Mouse (Mus musculus): Measurements from ENCODE around the gene Rgs8. TPM values are rescaled to one million over a fixed set of nuclear protein-coding genes. Genes with fewer than 3 reads are reported as not detected.

Gene Rgs8
- polyA plus RNA-seq, 1 experiment from 2014 or later = not detected

DNA sequence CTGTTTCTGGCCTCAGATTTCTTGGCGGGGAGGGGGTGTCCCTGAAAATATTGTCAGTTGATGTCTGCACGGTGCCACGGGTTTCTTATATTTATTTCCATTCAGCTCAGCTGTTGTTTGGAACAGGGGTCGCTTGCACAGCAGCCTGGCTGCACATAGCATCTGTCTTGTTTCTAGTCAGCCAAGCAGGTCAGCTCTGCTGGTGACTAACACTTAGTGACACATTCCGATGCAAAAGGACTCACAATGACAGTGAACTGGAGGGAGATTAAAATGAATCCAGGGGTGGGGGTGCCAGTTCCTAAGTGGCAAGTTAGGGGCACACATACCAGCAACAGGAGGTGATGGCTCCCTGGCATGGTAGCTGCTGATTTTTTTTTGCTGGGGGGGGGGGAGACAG, 849 bp downstream of the Rgs8 start:
- no peaks in the 10 kb centered on the region for H3K36me3 ChIP-seq (ENCODE audit: control insufficient read depth, insufficient read depth)
- H3K4me2 ChIP-seq (ENCODE audit: low read depth, low read length) = no peak overlapping the region
- H3K27ac ChIP-seq (ENCODE audit: low read length) = no peak overlapping the region
- peaks cover 17% of the 10 kb centered on the region for H3K27me3 ChIP-seq (ENCODE audit: control insufficient read depth, insufficient read depth, low read depth, low read length)
- H3K4me1 ChIP-seq (ENCODE audit: control insufficient read depth, low read depth, low read length) = no peaks in the 10 kb centered on the region
- no peak overlapping the region for H3K9ac ChIP-seq (ENCODE audit: low read depth, low read length)
- H3K9me3 ChIP-seq (replicated peaks; ENCODE audit: control insufficient read depth, low read length) = no peaks in the 10 kb centered on the region
- no peak overlapping the region for H3K4me3 ChIP-seq (ENCODE audit: low read depth, low read length)
- ATAC-seq (ENCODE audit: low read depth) = no peak
- WGBS (ENCODE audit: insufficient replicate concordance) = 17% methylated on average over 5 of the region's 5 CpGs

DNA sequence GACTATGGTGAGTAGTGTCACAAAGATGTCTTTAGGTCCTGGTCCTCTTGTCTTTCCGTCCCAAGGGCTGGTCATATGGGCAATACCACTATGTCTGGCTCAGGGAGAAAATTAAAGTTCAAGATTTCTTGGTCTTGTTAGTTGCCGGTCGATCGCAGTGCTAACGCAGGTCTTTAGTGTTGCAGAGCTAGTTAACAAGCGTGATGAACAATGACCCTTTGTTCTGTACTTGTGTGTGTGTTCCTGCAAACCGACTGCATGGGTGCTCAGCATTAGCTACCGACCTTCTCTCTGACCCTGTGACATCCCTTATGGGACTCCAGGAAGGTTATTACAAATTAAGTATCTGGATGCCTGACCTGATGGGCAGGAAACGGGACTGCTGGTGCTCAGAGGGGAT, 6.8 kb downstream of the Rgs8 start:
- no peaks in the 10 kb centered on the region for H3K4me1 ChIP-seq (ENCODE audit: control insufficient read depth, low read depth, low read length)
- H3K9ac ChIP-seq (ENCODE audit: low read depth, low read length) = no peak overlapping the region
- no peak overlapping the region for H3K27ac ChIP-seq (ENCODE audit: low read length)
- no peak overlapping the region for H3K4me2 ChIP-seq (ENCODE audit: low read depth, low read length)
- no peaks in the 10 kb centered on the region for H3K36me3 ChIP-seq (ENCODE audit: control insufficient read depth, insufficient read depth)
- no peaks in the 10 kb centered on the region; the same call in 1 of the 2 replicates for H3K27me3 ChIP-seq (ENCODE audit: control insufficient read depth, insufficient read depth, low read depth, low read length)
- no peak overlapping the region for H3K4me3 ChIP-seq (ENCODE audit: low read depth, low read length)
- WGBS (ENCODE audit: insufficient replicate concordance) = 55% methylated on average over 9 of the region's 9 CpGs
- ATAC-seq (ENCODE audit: low read depth) = no peak
- no peaks in the 10 kb centered on the region for H3K9me3 ChIP-seq (replicated peaks; ENCODE audit: control insufficient read depth, low read length)

DNA sequence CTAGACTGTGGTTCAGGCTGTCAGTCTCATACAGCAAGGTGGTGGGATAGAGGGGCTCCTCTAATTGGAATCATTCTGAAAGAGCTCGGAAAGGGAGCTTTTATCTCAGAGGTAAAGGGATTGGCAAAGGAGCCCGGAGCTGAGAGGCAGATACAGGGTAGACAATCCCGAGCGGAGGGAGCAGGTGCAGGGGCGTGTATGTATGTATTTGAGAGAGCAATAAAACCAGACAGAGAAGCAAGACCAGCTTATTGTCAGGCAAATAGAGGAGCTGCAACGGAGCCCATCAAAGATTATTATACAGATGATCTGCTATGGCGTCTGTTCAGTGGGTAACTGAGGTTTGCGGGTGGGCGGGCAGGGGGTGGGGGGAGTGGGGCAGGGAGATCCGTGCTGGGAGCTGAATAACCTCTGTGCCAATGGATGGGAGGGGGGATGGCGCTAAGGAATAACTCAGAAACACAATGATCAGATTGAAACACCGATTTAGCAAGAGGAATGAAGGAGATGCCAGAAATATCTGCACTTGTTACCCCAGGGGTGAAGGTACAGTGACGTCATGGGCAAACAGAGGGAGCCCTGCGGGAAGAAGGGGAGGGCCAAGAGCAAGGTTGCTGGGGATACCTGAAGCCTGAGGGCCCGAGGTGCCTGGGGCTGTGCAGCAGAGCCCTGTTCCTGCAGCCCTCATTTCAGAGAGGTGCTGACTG, 8.3 kb downstream of the Rgs8 start:
- 34% methylated on average over 15 of the region's 15 CpGs for WGBS (ENCODE audit: insufficient replicate concordance)
- no peak overlapping the region for H3K27ac ChIP-seq (ENCODE audit: low read length)

DNA sequence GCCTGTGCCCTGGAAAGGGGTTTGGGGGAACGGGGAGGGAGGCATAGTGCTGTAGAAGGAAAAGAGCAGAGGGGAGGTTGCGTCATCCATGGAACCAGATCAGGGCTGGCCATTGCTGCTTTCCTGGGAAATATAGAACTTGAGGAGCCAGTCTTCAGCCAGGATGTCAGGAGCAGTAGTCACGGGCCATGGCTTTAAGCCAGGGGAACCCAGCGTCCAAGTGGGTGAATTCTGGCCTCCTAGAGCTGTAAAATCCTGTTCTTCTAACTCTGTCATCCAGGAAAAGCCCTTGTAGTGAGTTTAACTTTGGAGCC, 8.8 kb downstream of the Rgs8 start:
- no peak overlapping the region; the same call in 1 of the 2 replicates for H3K4me2 ChIP-seq (ENCODE audit: low read depth, low read length)
- no peak overlapping the region for H3K9ac ChIP-seq (ENCODE audit: low read depth, low read length)
- H3K27ac ChIP-seq (ENCODE audit: low read length) = no peak overlapping the region
- H3K36me3 ChIP-seq (ENCODE audit: control insufficient read depth, insufficient read depth) = no peaks in the 10 kb centered on the region
- no peak overlapping the region for H3K4me3 ChIP-seq (ENCODE audit: low read depth, low read length)
- H3K27me3 ChIP-seq (ENCODE audit: control insufficient read depth, insufficient read depth, low read depth, low read length) = no peaks in the 10 kb centered on the region; the same call in 1 of the 2 replicates
- ATAC-seq (ENCODE audit: low read depth) = no peak
- H3K9me3 ChIP-seq (replicated peaks; ENCODE audit: control insufficient read depth, low read length) = no peaks in the 10 kb centered on the region
- WGBS (ENCODE audit: insufficient replicate concordance) = 33% methylated on average over 4 of the region's 4 CpGs
- no peaks in the 10 kb centered on the region for H3K4me1 ChIP-seq (ENCODE audit: control insufficient read depth, low read depth, low read length)

More for the DNA sequence above, 8.3 kb downstream of the Rgs8 start:
- peak; percentile 63 for ATAC-seq (ENCODE audit: low read depth)
- H3K27me3 ChIP-seq (ENCODE audit: control insufficient read depth, insufficient read depth, low read depth, low read length) = no peaks in the 10 kb centered on the region; the same call in 1 of the 2 replicates
- no peak overlapping the region; the same call in 1 of the 2 replicates for H3K4me2 ChIP-seq (ENCODE audit: low read depth, low read length)
- H3K4me3 ChIP-seq (ENCODE audit: low read depth, low read length) = no peak overlapping the region
- H3K9me3 ChIP-seq (replicated peaks; ENCODE audit: control insufficient read depth, low read length) = no peaks in the 10 kb centered on the region
- H3K36me3 ChIP-seq (ENCODE audit: control insufficient read depth, insufficient read depth) = no peaks in the 10 kb centered on the region
- H3K9ac ChIP-seq (ENCODE audit: low read depth, low read length) = no peak overlapping the region
- H3K4me1 ChIP-seq (ENCODE audit: control insufficient read depth, low read depth, low read length) = no peaks in the 10 kb centered on the region

DNA sequence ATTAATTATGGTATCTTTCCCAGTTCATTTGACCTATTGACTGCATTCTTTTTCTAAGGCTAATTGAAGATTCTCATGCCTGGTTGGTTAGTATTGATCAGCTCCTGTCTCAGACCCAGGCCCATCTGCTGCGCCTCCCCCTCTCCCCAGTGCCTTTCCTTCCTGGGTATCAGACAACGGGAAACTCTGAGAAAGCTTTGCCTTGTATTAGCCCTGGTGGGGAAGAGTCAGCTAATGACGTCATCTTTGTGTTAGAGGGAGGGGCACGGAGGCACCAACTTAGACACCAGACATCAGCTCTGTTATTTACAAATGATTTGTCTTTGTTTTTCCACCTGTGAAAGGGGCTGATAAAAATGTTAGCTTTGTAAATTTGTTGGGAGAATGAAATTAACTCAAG, 9.5 kb downstream of the Rgs8 start:
- 25% methylated on average over 4 of the region's 4 CpGs for WGBS (ENCODE audit: insufficient replicate concordance)
- H3K27me3 ChIP-seq (ENCODE audit: control insufficient read depth, insufficient read depth, low read depth, low read length) = no peaks in the 10 kb centered on the region; the same call in 1 of the 2 replicates
- no peak overlapping the region for H3K9ac ChIP-seq (ENCODE audit: low read depth, low read length)

DNA sequence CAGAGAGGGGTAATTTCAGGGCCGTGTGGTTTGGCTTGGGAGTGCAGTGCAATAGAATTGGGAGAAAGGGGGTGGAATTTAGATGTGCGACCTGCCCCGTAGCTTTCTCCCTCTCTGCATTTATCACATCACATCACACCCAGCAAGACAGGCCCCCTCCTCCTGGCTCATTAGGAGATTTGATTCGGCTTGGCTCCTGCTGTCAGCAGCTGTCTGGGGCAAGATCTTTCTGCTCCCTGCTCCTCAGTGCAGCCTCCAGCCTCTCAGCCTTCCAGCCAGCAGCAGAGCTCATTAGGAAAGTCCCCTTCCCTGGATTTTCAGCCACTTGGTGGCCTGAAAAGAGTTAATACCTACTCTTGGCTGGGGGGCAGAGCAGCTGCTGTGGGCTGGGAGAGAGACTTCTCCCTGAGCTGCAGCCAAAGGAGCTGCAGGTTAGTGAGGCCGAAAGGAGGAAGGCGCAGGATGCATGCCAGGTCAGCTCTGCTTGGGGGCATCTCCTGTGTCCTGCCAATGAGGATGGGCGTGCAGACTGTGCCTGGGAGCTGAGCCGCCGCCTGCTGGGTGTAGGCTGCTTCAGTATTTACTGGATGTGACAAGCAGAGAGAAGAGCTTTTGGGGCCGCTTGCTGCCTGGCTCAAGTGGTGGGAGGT, 12.4 kb downstream of the Rgs8 start:
- ATAC-seq (ENCODE audit: low read depth) = no peak
- Histone ChIP-seq H3K9ac (ENCODE audit: low read depth, low read length) (no peak overlapping the region), H3K4me2 (ENCODE audit: low read depth, low read length) (no peak overlapping the region), H3K27me3 (ENCODE audit: control insufficient read depth, insufficient read depth, low read depth, low read length) (no peaks in the 10 kb centered on the region; the same call in 1 of the 2 replicates), H3K36me3 (ENCODE audit: control insufficient read depth, insufficient read depth) (no peaks in the 10 kb centered on the region), H3K27ac (ENCODE audit: low read length) (no peak overlapping the region), H3K9me3 (replicated peaks; ENCODE audit: control insufficient read depth, low read length) (no peaks in the 10 kb centered on the region), H3K4me1 (ENCODE audit: control insufficient read depth, low read depth, low read length) (no peaks in the 10 kb centered on the region; the same call in 1 of the 2 replicates), H3K4me3 (ENCODE audit: low read depth, low read length) (no peak overlapping the region)
- WGBS (ENCODE audit: insufficient replicate concordance) = 16% methylated on average over 10 of the region's 10 CpGs

More for the DNA sequence above, 9.5 kb downstream of the Rgs8 start:
- Histone ChIP-seq H3K27ac (ENCODE audit: low read length) (no peak overlapping the region), H3K36me3 (ENCODE audit: control insufficient read depth, insufficient read depth) (no peaks in the 10 kb centered on the region), H3K4me3 (ENCODE audit: low read depth, low read length) (no peak overlapping the region), H3K4me1 (ENCODE audit: control insufficient read depth, low read depth, low read length) (no peaks in the 10 kb centered on the region), H3K4me2 (ENCODE audit: low read depth, low read length) (no peak overlapping the region), H3K9me3 (replicated peaks; ENCODE audit: control insufficient read depth, low read length) (no peaks in the 10 kb centered on the region)
- no peak for ATAC-seq (ENCODE audit: low read depth)

DNA sequence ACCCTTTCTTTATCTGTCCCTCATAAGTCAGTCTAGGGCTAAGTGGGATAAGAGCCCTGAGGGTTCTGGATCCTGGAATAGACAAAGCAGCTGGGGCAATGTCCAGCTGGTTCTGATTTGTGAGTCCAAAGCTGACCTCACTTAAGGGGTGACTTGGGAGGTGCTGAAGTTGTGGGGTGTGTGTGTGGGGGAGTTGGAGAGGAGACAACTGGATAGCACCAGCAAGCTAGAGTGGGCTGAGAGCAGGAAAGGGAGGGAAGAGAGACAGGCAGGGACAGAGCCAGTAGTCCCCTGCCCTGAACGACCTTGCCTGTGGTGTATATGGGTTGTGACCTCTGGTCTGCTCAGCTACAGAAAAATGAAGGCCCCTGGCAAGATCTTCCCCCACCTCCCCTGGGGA, 13.4 kb downstream of the Rgs8 start:
- ATAC-seq (ENCODE audit: low read depth) = no peak
- 12% methylated on average over 1 of the region's 1 CpGs for WGBS (ENCODE audit: insufficient replicate concordance)

DNA sequence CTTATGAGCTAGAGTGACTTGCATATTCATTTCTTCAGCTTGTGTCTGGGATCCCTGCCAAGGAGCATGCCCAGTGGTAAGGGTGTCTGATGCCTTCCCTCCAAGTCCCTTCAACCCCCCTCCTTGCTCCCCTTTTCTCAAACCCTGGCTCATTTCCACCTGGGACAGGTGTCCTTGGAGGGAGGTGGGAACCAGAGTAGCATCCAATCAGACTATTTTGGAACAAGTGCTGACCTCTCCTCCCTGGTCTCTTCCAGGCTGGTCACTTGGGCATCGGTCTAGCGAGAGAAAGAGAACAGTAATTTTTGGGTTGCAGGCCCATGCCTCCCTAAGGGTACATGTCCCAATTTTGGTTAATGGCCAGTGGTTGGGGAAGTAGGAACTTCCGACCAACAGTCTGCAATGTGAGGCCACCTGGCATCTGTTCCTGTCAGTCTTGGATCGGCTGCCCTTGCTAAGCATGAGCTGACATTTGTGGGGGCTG, 14.5 kb downstream of the Rgs8 start:
- Histone ChIP-seq H3K9ac (ENCODE audit: low read depth, low read length) (no peak overlapping the region), H3K4me2 (ENCODE audit: low read depth, low read length) (no peak overlapping the region), H3K27me3 (ENCODE audit: control insufficient read depth, insufficient read depth, low read depth, low read length) (no peaks in the 10 kb centered on the region; the same call in 1 of the 2 replicates), H3K4me1 (ENCODE audit: control insufficient read depth, low read depth, low read length) (no peaks in the 10 kb centered on the region; the same call in 1 of the 2 replicates), H3K9me3 (replicated peaks; ENCODE audit: control insufficient read depth, low read length) (no peaks in the 10 kb centered on the region), H3K36me3 (ENCODE audit: control insufficient read depth, insufficient read depth) (no peaks in the 10 kb centered on the region), H3K27ac (ENCODE audit: low read length) (no peak overlapping the region), H3K4me3 (ENCODE audit: low read depth, low read length) (no peak overlapping the region)
- 36% methylated on average over 4 of the region's 4 CpGs for WGBS (ENCODE audit: insufficient replicate concordance)
- ATAC-seq (ENCODE audit: low read depth) = no peak

More for the DNA sequence above, 13.4 kb downstream of the Rgs8 start:
- no peaks in the 10 kb centered on the region for H3K36me3 ChIP-seq (ENCODE audit: control insufficient read depth, insufficient read depth)
- no peak overlapping the region for H3K4me2 ChIP-seq (ENCODE audit: low read depth, low read length)
- H3K9ac ChIP-seq (ENCODE audit: low read depth, low read length) = no peak overlapping the region
- no peaks in the 10 kb centered on the region for H3K9me3 ChIP-seq (replicated peaks; ENCODE audit: control insufficient read depth, low read length)
- no peaks in the 10 kb centered on the region; the same call in 1 of the 2 replicates for H3K4me1 ChIP-seq (ENCODE audit: control insufficient read depth, low read depth, low read length)
- H3K27me3 ChIP-seq (ENCODE audit: control insufficient read depth, insufficient read depth, low read depth, low read length) = no peaks in the 10 kb centered on the region; the same call in 1 of the 2 replicates
- no peak overlapping the region for H3K4me3 ChIP-seq (ENCODE audit: low read depth, low read length)
- no peak overlapping the region for H3K27ac ChIP-seq (ENCODE audit: low read length)

DNA sequence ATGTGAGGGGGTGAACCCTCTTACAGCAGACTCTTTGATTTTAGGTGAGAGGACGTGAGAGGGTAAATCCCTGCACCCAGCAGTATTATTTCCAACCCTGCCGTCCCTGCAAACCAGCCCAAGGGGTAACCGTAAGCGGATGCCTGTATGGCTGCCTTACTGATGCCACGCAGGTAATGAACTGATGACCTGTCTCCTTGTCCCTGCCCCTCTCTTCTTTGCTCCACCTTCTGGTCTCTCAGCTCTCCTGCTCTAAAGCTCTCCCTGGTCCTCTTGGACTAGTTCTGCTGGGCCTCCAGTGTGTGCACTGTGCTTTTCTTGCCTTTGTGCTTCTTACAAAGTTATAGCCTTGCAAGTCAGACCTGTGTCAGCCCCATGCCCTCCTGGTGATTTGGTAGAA, 15.0 kb downstream of the Rgs8 start:
- Histone ChIP-seq H3K27me3 (ENCODE audit: control insufficient read depth, insufficient read depth, low read depth, low read length) (no peaks in the 10 kb centered on the region; the same call in 1 of the 2 replicates), H3K4me2 (ENCODE audit: low read depth, low read length) (no peak overlapping the region), H3K4me3 (ENCODE audit: low read depth, low read length) (no peak overlapping the region), H3K9ac (ENCODE audit: low read depth, low read length) (no peak overlapping the region), H3K4me1 (ENCODE audit: control insufficient read depth, low read depth, low read length) (no peaks in the 10 kb centered on the region; the same call in 1 of the 2 replicates), H3K27ac (ENCODE audit: low read length) (no peak overlapping the region), H3K36me3 (ENCODE audit: control insufficient read depth, insufficient read depth) (no peaks in the 10 kb centered on the region), H3K9me3 (replicated peaks; ENCODE audit: control insufficient read depth, low read length) (no peaks in the 10 kb centered on the region)
- no peak for ATAC-seq (ENCODE audit: low read depth)
- 53% methylated on average over 5 of the region's 5 CpGs for WGBS (ENCODE audit: insufficient replicate concordance)
